Mouse (Mus musculus): Measurements from ENCODE around the gene Gm3159. TPM values are rescaled to one million over a fixed set of nuclear protein-coding genes. Genes with fewer than 3 reads are reported as not detected.
"Not testable (repeated sequence)": the region's sequence is repeated elsewhere in the genome, so short reads cannot be mapped to it uniquely, and the experiment has no call there.

Gm3159 gene
- 0.15 TPM in 1 of 2 replicates, not detected in the other for polyA plus RNA-seq (2014; fragmentation: Nextera tagmentation; extraction: Ambion mirVana)

DNA sequence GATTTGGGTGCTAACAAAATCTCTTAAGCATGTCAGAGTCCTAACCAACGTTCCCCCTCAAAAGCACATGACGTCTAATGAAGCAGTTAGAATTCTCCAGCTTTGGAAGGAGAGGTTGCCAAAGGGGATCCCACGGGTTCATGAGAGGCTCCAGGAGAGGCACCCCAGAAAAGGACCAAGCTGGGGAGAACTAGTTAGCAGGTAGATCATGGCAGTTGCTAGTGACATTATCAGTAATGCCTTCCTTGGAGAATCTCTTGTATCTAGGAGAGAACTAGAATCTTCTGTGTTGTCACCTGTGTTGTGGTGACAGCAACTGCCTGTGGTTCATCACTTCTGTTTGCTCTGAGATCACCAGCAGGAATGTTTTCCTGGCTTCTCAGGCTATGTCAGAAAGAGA lies at the start of gene Gm3159:
Gm3159 (plus strand) TSS at position 301 of the 400 bp plus-strand sequence.
- not testable (repeated sequence) for H3K4me1 ChIP-seq (ENCODE audit: control insufficient read depth in 2 of 2, insufficient read depth in 2 of 2, low read length in 2 of 2); ATAC-seq (ENCODE audit: insufficient number of reproducible peaks, insufficient read depth, low FRiP score, low read depth); H3K9me3 ChIP-seq (ENCODE audit: control insufficient read depth, low read length); H3K9ac ChIP-seq (ENCODE audit: low read length); H3K27ac ChIP-seq (replicated peaks in 1 of 2; ENCODE audit: control insufficient read depth in 1 of 2, insufficient read depth in 1 of 2, low read depth in 2 of 2, low read length in 2 of 2); H3K27me3 ChIP-seq (ENCODE audit: control insufficient read depth, insufficient read depth, low read length); H3K4me3 ChIP-seq (ENCODE audit: control insufficient read depth in 1 of 2, insufficient read depth in 1 of 2, low read depth in 1 of 2, low read length in 2 of 2); H3K4me2 ChIP-seq (ENCODE audit: low read length); H3K36me3 ChIP-seq (ENCODE audit: control insufficient read depth, insufficient read depth, low read length)
- 33% methylated on average over 1 of the region's 3 CpGs for WGBS

DNA sequence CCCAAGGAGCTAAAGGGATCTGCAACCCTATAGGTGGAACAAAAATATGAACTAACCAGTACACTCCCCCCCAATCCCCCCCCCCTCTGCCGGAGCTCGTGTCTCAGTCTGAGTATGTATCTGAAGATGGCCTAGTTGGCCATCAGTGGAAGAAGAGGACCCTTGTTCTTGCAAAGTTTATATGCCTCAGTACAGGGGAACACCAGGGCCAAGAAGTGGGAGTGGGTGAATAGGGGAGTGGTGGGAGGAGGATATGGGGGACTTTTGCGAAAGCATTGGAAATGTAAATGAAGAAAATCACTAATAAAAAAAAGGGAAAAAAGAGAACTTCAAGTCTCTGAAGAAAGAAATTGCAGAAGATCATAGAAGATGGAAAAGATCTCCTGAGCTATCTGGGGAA lies 28.3 kb upstream of the Gm3159 start:
- H3K27ac ChIP-seq (replicated peaks in 1 of 2; ENCODE audit: control insufficient read depth in 1 of 2, insufficient read depth in 1 of 2, low read depth in 2 of 2, low read length in 2 of 2) = not testable (repeated sequence)
- 72% methylated on average over 3 of the region's 3 CpGs for WGBS

DNA sequence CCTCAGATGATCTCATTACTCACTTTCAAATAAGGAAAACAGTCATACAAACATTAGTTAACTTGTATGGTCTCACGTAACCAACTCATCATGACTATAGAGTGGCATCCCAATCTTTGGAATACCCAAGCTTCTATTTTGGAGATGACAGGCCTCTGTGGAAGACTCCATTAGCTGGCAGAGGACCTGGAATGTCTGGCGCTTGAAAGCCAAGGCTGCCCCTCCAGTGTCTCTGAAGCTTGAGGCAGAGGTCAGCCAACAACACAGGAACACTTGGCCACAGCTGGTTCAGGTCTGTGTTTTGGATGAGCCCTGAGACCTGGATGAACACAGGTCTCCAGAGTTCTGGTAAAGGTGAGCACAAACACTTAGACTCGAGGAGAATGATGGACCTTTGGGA lies 27.6 kb upstream of the Gm3159 start:
- WGBS = 70% methylated on average over 3 of the region's 3 CpGs
- H3K4me2 ChIP-seq (ENCODE audit: low read length) = not testable (repeated sequence)

More for the DNA sequence above, 28.3 kb upstream of the Gm3159 start:
- H3K9me3 ChIP-seq (ENCODE audit: control insufficient read depth, low read length); H3K4me3 ChIP-seq (ENCODE audit: control insufficient read depth in 1 of 2, insufficient read depth in 1 of 2, low read depth in 1 of 2, low read length in 2 of 2); H3K27me3 ChIP-seq (ENCODE audit: control insufficient read depth, insufficient read depth, low read length); H3K9ac ChIP-seq (ENCODE audit: low read length); ATAC-seq (ENCODE audit: insufficient number of reproducible peaks, insufficient read depth, low FRiP score, low read depth); H3K4me2 ChIP-seq (ENCODE audit: low read length); H3K36me3 ChIP-seq (ENCODE audit: control insufficient read depth, insufficient read depth, low read length); H3K4me1 ChIP-seq (ENCODE audit: control insufficient read depth in 2 of 2, insufficient read depth in 2 of 2, low read length in 2 of 2): not testable (repeated sequence)

DNA sequence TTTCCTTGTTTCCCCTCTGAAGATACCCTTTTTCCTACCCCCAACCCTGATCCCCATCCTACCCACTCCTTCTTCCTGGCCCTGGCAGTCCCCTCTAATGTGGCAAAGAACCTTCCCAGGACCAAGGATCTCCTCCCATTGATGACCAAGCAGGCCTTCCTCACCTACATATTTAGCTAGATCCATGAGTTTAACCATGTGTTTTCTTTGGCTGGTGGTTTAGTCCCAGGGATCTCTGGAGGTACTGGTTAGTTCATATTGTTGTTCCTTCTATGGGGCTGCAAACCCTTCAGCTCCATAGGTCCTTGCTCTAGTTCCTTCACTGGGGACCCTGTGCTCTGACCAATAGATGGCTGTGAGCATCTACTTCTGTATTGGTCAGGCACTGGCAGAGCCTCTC lies 19.5 kb upstream of the Gm3159 start:
- H3K9ac ChIP-seq (ENCODE audit: low read length); ATAC-seq (ENCODE audit: insufficient number of reproducible peaks, insufficient read depth, low FRiP score, low read depth); H3K27ac ChIP-seq (replicated peaks in 1 of 2; ENCODE audit: control insufficient read depth in 1 of 2, insufficient read depth in 1 of 2, low read depth in 2 of 2, low read length in 2 of 2); H3K4me2 ChIP-seq (ENCODE audit: low read length); H3K9me3 ChIP-seq (ENCODE audit: control insufficient read depth, low read length); H3K4me3 ChIP-seq (ENCODE audit: control insufficient read depth in 1 of 2, insufficient read depth in 1 of 2, low read depth in 1 of 2, low read length in 2 of 2); H3K27me3 ChIP-seq (ENCODE audit: control insufficient read depth, insufficient read depth, low read length); H3K4me1 ChIP-seq (ENCODE audit: control insufficient read depth in 2 of 2, insufficient read depth in 2 of 2, low read length in 2 of 2); H3K36me3 ChIP-seq (ENCODE audit: control insufficient read depth, insufficient read depth, low read length): not testable (repeated sequence)

More for the DNA sequence above, 27.6 kb upstream of the Gm3159 start:
- H3K27me3 ChIP-seq (ENCODE audit: control insufficient read depth, insufficient read depth, low read length); H3K4me1 ChIP-seq (ENCODE audit: control insufficient read depth in 2 of 2, insufficient read depth in 2 of 2, low read length in 2 of 2); H3K36me3 ChIP-seq (ENCODE audit: control insufficient read depth, insufficient read depth, low read length); H3K27ac ChIP-seq (replicated peaks in 1 of 2; ENCODE audit: control insufficient read depth in 1 of 2, insufficient read depth in 1 of 2, low read depth in 2 of 2, low read length in 2 of 2); H3K9me3 ChIP-seq (ENCODE audit: control insufficient read depth, low read length); H3K4me3 ChIP-seq (ENCODE audit: control insufficient read depth in 1 of 2, insufficient read depth in 1 of 2, low read depth in 1 of 2, low read length in 2 of 2); ATAC-seq (ENCODE audit: insufficient number of reproducible peaks, insufficient read depth, low FRiP score, low read depth); H3K9ac ChIP-seq (ENCODE audit: low read length): not testable (repeated sequence)

DNA sequence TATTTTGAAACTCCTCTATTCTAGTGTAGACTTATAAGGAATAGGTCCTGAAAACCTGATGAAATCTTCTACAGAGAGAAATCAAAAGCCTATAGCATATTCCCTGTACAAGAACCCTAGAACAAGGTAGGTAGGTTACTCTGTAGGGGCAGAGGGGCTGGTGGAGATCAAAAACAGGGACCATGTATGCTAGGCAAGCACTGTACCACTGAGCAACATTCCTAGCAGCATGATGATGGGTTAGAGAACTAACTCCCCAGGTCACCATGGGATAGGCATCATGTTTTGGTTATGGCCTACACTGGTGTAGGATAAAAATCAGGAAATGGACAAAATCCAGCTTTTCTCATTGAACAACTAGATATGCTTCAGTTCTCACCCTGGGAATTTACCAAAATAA lies 11.7 kb upstream of the Gm3159 start:
- ATAC-seq (ENCODE audit: insufficient number of reproducible peaks, insufficient read depth, low FRiP score, low read depth); H3K27me3 ChIP-seq (ENCODE audit: control insufficient read depth, insufficient read depth, low read length); H3K36me3 ChIP-seq (ENCODE audit: control insufficient read depth, insufficient read depth, low read length); H3K4me1 ChIP-seq (ENCODE audit: control insufficient read depth in 2 of 2, insufficient read depth in 2 of 2, low read length in 2 of 2); H3K9me3 ChIP-seq (ENCODE audit: control insufficient read depth, low read length); H3K9ac ChIP-seq (ENCODE audit: low read length); H3K4me3 ChIP-seq (ENCODE audit: control insufficient read depth in 1 of 2, insufficient read depth in 1 of 2, low read depth in 1 of 2, low read length in 2 of 2); H3K4me2 ChIP-seq (ENCODE audit: low read length); H3K27ac ChIP-seq (replicated peaks in 1 of 2; ENCODE audit: control insufficient read depth in 1 of 2, insufficient read depth in 1 of 2, low read depth in 2 of 2, low read length in 2 of 2): not testable (repeated sequence)

DNA sequence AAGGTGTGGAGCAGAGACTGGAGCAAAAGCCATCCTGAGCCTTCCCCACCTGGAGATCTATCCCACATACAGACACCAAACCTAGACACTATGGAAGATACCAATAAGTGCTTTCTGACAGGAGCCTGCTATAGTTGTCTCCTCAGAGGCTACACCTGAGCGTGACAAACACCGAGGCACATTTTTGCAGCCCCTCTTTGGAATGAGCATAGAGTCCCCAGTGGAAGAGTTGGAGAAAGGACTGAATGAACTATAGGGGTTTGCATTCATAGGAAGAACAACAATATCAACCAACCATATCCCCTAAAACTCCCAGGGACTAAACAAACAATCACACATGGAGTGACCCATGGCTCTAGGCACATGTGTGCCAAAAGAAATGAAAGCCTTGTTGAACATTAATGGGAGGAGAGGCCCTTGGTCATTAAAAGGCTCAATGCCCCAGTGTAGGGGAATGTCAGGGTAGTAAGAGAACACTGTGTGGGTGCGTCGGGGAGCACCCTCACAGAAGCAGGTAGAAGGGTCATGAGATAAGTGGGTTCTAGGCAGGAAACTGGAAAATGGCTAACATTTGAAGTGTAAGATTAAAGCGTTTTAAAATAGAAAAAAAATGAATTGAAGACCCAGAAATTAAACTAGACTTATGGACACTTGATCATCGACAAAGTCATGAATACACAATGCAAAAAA lies 4.3 kb upstream of the Gm3159 start:
- H3K9ac ChIP-seq (ENCODE audit: low read length); H3K4me3 ChIP-seq (ENCODE audit: control insufficient read depth in 1 of 2, insufficient read depth in 1 of 2, low read depth in 1 of 2, low read length in 2 of 2); H3K4me2 ChIP-seq (ENCODE audit: low read length); H3K36me3 ChIP-seq (ENCODE audit: control insufficient read depth, insufficient read depth, low read length); H3K4me1 ChIP-seq (ENCODE audit: control insufficient read depth in 2 of 2, insufficient read depth in 2 of 2, low read length in 2 of 2); H3K27me3 ChIP-seq (ENCODE audit: control insufficient read depth, insufficient read depth, low read length); H3K27ac ChIP-seq (replicated peaks in 1 of 2; ENCODE audit: control insufficient read depth in 1 of 2, insufficient read depth in 1 of 2, low read depth in 2 of 2, low read length in 2 of 2); H3K9me3 ChIP-seq (ENCODE audit: control insufficient read depth, low read length); ATAC-seq (ENCODE audit: insufficient number of reproducible peaks, insufficient read depth, low FRiP score, low read depth): not testable (repeated sequence)
- WGBS = 100% methylated on average over 1 of the region's 6 CpGs

DNA sequence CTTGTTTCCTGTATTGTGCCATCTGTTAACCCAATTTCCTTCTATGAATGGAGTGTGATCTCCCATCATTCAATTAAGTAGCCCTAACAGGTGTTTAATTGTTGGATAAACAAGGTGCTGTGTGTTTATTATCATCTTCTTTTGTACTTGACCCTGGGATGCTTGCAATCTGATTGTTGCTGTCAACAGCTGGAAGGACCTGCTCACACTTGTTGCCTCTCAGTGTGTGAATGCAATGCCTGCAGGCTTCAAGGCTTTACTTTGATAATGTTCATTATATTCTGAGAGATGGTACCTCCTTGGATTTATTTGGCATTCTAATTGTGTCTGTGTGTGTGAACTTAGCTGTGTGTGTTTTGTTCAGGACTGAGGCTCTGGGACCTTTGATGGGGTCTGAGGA lies 1.3 kb downstream of the Gm3159 start:
- H3K4me3 ChIP-seq (ENCODE audit: control insufficient read depth in 1 of 2, insufficient read depth in 1 of 2, low read depth in 1 of 2, low read length in 2 of 2); H3K4me1 ChIP-seq (ENCODE audit: control insufficient read depth in 2 of 2, insufficient read depth in 2 of 2, low read length in 2 of 2); H3K9me3 ChIP-seq (ENCODE audit: control insufficient read depth, low read length); H3K4me2 ChIP-seq (ENCODE audit: low read length); H3K27me3 ChIP-seq (ENCODE audit: control insufficient read depth, insufficient read depth, low read length); H3K27ac ChIP-seq (replicated peaks in 1 of 2; ENCODE audit: control insufficient read depth in 1 of 2, insufficient read depth in 1 of 2, low read depth in 2 of 2, low read length in 2 of 2); H3K9ac ChIP-seq (ENCODE audit: low read length); H3K36me3 ChIP-seq (ENCODE audit: control insufficient read depth, insufficient read depth, low read length); ATAC-seq (ENCODE audit: insufficient number of reproducible peaks, insufficient read depth, low FRiP score, low read depth): not testable (repeated sequence)

DNA sequence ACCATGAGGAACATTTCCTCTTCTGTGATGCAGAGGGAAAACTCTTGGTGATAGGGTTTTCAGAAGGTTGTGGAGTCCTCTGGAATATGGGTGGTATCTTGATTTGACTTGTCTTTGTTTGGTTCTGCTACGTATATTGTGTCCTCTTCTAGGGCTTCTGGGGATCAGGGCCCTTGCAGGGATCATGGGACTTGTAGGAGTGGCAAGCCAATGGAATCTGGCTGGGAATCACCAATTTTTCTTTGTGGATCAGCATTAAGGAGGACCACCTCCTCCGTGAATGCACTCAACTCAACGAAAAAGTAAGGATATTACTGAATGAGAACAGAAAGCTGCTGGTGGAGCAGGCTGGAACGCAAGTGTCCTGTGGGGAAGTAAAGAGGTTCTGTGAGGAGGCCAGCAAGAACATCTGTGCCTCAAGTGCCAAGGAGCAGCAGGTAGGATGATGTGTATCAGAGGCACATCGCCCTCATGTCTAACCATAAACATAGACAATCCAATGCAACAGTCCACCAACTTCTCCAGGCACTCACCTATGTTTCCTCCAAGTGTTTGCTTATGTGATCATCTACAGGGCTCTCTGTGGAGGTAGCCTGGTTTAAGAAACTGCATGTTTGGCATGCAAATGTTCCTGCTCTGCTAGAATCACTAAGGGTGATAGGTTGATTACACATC lies 2.9 kb downstream of the Gm3159 start:
- ATAC-seq (ENCODE audit: insufficient number of reproducible peaks, insufficient read depth, low FRiP score, low read depth); H3K9ac ChIP-seq (ENCODE audit: low read length); H3K27me3 ChIP-seq (ENCODE audit: control insufficient read depth, insufficient read depth, low read length); H3K27ac ChIP-seq (replicated peaks in 1 of 2; ENCODE audit: control insufficient read depth in 1 of 2, insufficient read depth in 1 of 2, low read depth in 2 of 2, low read length in 2 of 2); H3K4me2 ChIP-seq (ENCODE audit: low read length); H3K36me3 ChIP-seq (ENCODE audit: control insufficient read depth, insufficient read depth, low read length); H3K9me3 ChIP-seq (ENCODE audit: control insufficient read depth, low read length); H3K4me3 ChIP-seq (ENCODE audit: control insufficient read depth in 1 of 2, insufficient read depth in 1 of 2, low read depth in 1 of 2, low read length in 2 of 2); H3K4me1 ChIP-seq (ENCODE audit: control insufficient read depth in 2 of 2, insufficient read depth in 2 of 2, low read length in 2 of 2): not testable (repeated sequence)
- 80% methylated on average over 5 of the region's 5 CpGs for WGBS
